Mouse (Mus musculus) midbrain, embryonic 11.5 days (tissue): ENCODE measurements around the gene A230072I06Rik. TPM values are rescaled to one million over a fixed set of nuclear protein-coding genes. Genes with fewer than 3 reads are reported as not detected.
A peak's percentile ranks its signal among the peaks of the same experiment; 100 is the strongest.

Source experiments
- ATAC-seq: fragments of 200-750 bp; cut with Nextera tagmentation; 2 replicates; pipeline ENCODE4 v1.8.0; 2017; ENCODE audit warnings: moderate TSS enrichment, moderate library complexity; ENCODE audit not compliant: low FRiP score
- DNase-seq: peaks from one replicate; pipeline ENCODE4 v3.0.0; 2015; ENCODE audit warnings: low spot score; ENCODE audit errors: missing footprints
- H3K27ac ChIP-seq: fragments of 300-500 bp; sonication (generic); 2 replicates; pipeline ENCODE4 v1.5.1; 2014; ENCODE audit warnings: low read depth, low read length
- H3K27me3 ChIP-seq: fragments of 300-500 bp; sonication (generic); 2 replicates; pipeline ENCODE4 v1.6.1; 2014; ENCODE audit warnings: mild to moderate bottlenecking, low read length, moderate library complexity, mixed read lengths; ENCODE audit not compliant: control insufficient read depth, insufficient read depth
- H3K36me3 ChIP-seq: fragments of 300-500 bp; sonication (generic); 2 replicates; pipeline ENCODE4 v1.6.1; 2014; ENCODE audit warnings: mild to moderate bottlenecking, low read length, moderate library complexity, mixed read lengths; ENCODE audit not compliant: control insufficient read depth, insufficient read depth
- H3K4me1 ChIP-seq: fragments of 300-500 bp; sonication (generic); 2 replicates; pipeline ENCODE4 v1.6.1; 2014; ENCODE audit warnings: low read length; ENCODE audit not compliant: control insufficient read depth, insufficient read depth
- H3K4me2 ChIP-seq: fragments of 300-500 bp; sonication (generic); 2 replicates; pipeline ENCODE4 v1.6.1; 2014; ENCODE audit warnings: mild to moderate bottlenecking, moderate library complexity
- H3K4me3 ChIP-seq: fragments of 300-500 bp; sonication (generic); 2 replicates; pipeline ENCODE4 v1.5.1; 2014; ENCODE audit warnings: low read depth, low read length
- H3K9ac ChIP-seq: fragments of 300-500 bp; sonication (generic); 2 replicates; pipeline ENCODE4 v1.6.1; 2014; ENCODE audit warnings: low read length
- H3K9me3 ChIP-seq: fragments of 300-500 bp; sonication (generic); 2 replicates; pipeline ENCODE4 v1.6.1; 2016; ENCODE audit warnings: low read length; ENCODE audit not compliant: control insufficient read depth
- WGBS: fragments of 180-500 bp; shearing (Covaris S2); extraction: QIAGEN DNeasy Blood & Tissue Kit; methylation state at CpG from one replicate; pipeline ENCODE4 v1.1.7; 2014; 5-methylcytosine and 5-hydroxymethylcytosine counted together
- polyA plus RNA-seq: library from polyadenylated mRNA; unstranded; fragments of >200 nt; fragmentation: Nextera tagmentation; extraction: Ambion mirVana; gene quantifications from 2 replicates; pipeline ENCODE4 v1.2.1, GENCODE M21; 2014

The A230072I06Rik gene
- polyA plus RNA-seq, 1 experiment from 2014 or later = not detected

GRCm38 (mm10) chr8:12314258-12314657, 35.6 kb downstream of the A230072I06Rik start:
- Histone ChIP-seq H3K4me2 (no peak overlapping the region), H3K4me1 (peaks cover 4% of the 10 kb centered on the region; the same call in 1 of the 2 replicates), H3K4me3 (no peak overlapping the region), H3K36me3 (no peaks in the 10 kb centered on the region), H3K9me3 (no peaks in the 10 kb centered on the region), H3K27me3 (peaks cover 57% of the 10 kb centered on the region), H3K9ac (no peak overlapping the region), H3K27ac (no peak overlapping the region)
- ATAC-seq (peak; percentile 38; the same call in 1 of the 2 replicates), DNase-seq (no peak)
- 34% methylated on average over 11 of the region's 11 CpGs for WGBS

- 71% methylated on average over 5 of the region's 5 CpGs for WGBS
- peaks cover 67% of the 10 kb centered on the region for H3K27me3 ChIP-seq
- no peaks in the 10 kb centered on the region for H3K36me3 ChIP-seq
- peaks cover 4% of the 10 kb centered on the region; the same call in 1 of the 2 replicates for H3K4me1 ChIP-seq
- H3K27ac ChIP-seq = no peak overlapping the region
- H3K9ac ChIP-seq = no peak overlapping the region
- H3K9me3 ChIP-seq = no peaks in the 10 kb centered on the region
- H3K4me2 ChIP-seq = no peak overlapping the region
- no peak overlapping the region for H3K4me3 ChIP-seq
- ATAC-seq = no peak
- no peak for DNase-seq
Measured at GRCm38 (mm10) chr8:12315177-12315576, 36.6 kb downstream of the A230072I06Rik start.

- Histone ChIP-seq H3K4me2 (no peak overlapping the region), H3K9ac (no peak overlapping the region), H3K4me3 (no peak overlapping the region), H3K27ac (no peak overlapping the region), H3K4me1 (peaks cover 7% of the 10 kb centered on the region), H3K9me3 (no peaks in the 10 kb centered on the region), H3K36me3 (no peaks in the 10 kb centered on the region), H3K27me3 (peaks cover 94% of the 10 kb centered on the region)
- DNase-seq = no peak
- WGBS = 72% methylated on average over 11 of the region's 11 CpGs
- no peak for ATAC-seq
Measured at GRCm38 (mm10) chr8:12319755-12320455, 41.3 kb downstream of the A230072I06Rik start.

GRCm38 (mm10) chr8:12322071-12322470, 43.5 kb downstream of the A230072I06Rik start:
- ATAC-seq (no peak), DNase-seq (no peak)
- no peak overlapping the region for H3K9ac ChIP-seq
- H3K4me3 ChIP-seq = no peak overlapping the region
- H3K36me3 ChIP-seq = no peaks in the 10 kb centered on the region
- no peak overlapping the region for H3K4me2 ChIP-seq
- H3K27me3 ChIP-seq = peaks cover 86% of the 10 kb centered on the region
- peaks cover 19% of the 10 kb centered on the region for H3K4me1 ChIP-seq
- H3K27ac ChIP-seq = no peak overlapping the region
- no peaks in the 10 kb centered on the region for H3K9me3 ChIP-seq
- WGBS = 76% methylated on average over 6 of the region's 6 CpGs

- Histone ChIP-seq H3K4me1 (peaks cover 29% of the 10 kb centered on the region), H3K27me3 (peaks cover 88% of the 10 kb centered on the region), H3K36me3 (no peaks in the 10 kb centered on the region), H3K4me3 (no peak overlapping the region), H3K9me3 (no peaks in the 10 kb centered on the region), H3K9ac (no peak overlapping the region), H3K27ac (no peak overlapping the region), H3K4me2 (no peak overlapping the region)
- WGBS = 75% methylated on average over 3 of the region's 3 CpGs
- DNase-seq (no peak), ATAC-seq (no peak)
Measured at GRCm38 (mm10) chr8:12323238-12323637, 44.6 kb downstream of the A230072I06Rik start.

- Histone ChIP-seq H3K4me2 (no peak overlapping the region), H3K36me3 (no peaks in the 10 kb centered on the region), H3K27me3 (peaks cover 87% of the 10 kb centered on the region), H3K4me3 (no peak overlapping the region), H3K27ac (no peak overlapping the region), H3K4me1 (peaks cover 34% of the 10 kb centered on the region), H3K9me3 (no peaks in the 10 kb centered on the region), H3K9ac (no peak overlapping the region)
- ATAC-seq (no peak), DNase-seq (no peak)
- 31% methylated on average over 10 of the region's 10 CpGs for WGBS
Measured at GRCm38 (mm10) chr8:12324561-12324960, 45.9 kb downstream of the A230072I06Rik start.

GRCm38 (mm10) chr8:12324991-12325601, 46.5 kb downstream of the A230072I06Rik start:
- H3K4me1 ChIP-seq = peaks cover 34% of the 10 kb centered on the region
- peak; percentile 56 for ATAC-seq

GRCm38 (mm10) chr8:12327187-12327586, 48.6 kb downstream of the A230072I06Rik start:
- Histone ChIP-seq H3K9me3 (no peaks in the 10 kb centered on the region), H3K36me3 (no peaks in the 10 kb centered on the region), H3K9ac (no peak overlapping the region), H3K4me1 (peaks cover 34% of the 10 kb centered on the region), H3K27me3 (peaks cover 87% of the 10 kb centered on the region), H3K4me3 (no peak overlapping the region), H3K27ac (peak overlapping the region; percentile 35), H3K4me2 (peak overlapping the region; percentile 13; the same call in 1 of the 2 replicates)
- no peak for DNase-seq
- 50% methylated on average over 13 of the region's 13 CpGs for WGBS
- peak; percentile 38 for ATAC-seq

More at GRCm38 (mm10) chr8:12324991-12325601, 46.5 kb downstream of the A230072I06Rik start:
- peak; percentile 93 for DNase-seq
- Histone ChIP-seq H3K27ac (no peak overlapping the region), H3K4me2 (no peak overlapping the region), H3K4me3 (no peak overlapping the region), H3K27me3 (peaks cover 87% of the 10 kb centered on the region), H3K36me3 (no peaks in the 10 kb centered on the region), H3K9ac (no peak overlapping the region), H3K9me3 (no peaks in the 10 kb centered on the region)
- 18% methylated on average over 16 of the region's 16 CpGs for WGBS
